Mouse (Mus musculus) cerebellum, postnatal 25 days (tissue): Measurements from ENCODE around the gene Dcp1b.

Experiments
- DNase-seq, 2 experiments: peaks; one replicate each; pipeline ENCODE4 v3.0.0; 2021; ENCODE audit warnings: mixed read lengths in 2 of 2

Gene Dcp1b

GRCm38 (mm10) chr6:119235441-119235840 lies 60.4 kb downstream of the Dcp1b start:
- no peak for DNase-seq

DNA sequence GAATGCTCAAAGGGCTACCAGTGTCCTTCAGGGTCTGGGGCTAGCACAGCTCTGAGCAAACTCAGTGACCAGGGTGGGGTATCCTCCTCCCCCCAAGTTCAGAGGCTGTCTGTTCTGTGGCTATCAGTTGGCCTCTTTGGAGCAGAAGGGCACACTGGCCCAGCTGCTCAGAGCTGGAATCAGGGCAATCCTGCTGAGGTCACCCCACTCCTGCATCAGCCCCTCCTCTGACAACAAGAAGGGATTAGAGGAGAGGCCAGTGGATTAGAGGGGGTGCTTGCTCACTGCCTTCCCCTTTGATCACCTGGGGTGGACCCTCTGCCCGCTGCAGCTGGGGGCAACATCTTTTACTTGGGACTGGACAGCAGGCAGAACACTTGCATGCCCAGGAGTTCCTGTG lies 61.2 kb downstream of the Dcp1b start, which contains the start of gene Cacna2d4:
Gene Cacna2d4 (plus strand): TSS at position 286 of the 400 bp plus-strand sequence.
- no peak for DNase-seq

DNA sequence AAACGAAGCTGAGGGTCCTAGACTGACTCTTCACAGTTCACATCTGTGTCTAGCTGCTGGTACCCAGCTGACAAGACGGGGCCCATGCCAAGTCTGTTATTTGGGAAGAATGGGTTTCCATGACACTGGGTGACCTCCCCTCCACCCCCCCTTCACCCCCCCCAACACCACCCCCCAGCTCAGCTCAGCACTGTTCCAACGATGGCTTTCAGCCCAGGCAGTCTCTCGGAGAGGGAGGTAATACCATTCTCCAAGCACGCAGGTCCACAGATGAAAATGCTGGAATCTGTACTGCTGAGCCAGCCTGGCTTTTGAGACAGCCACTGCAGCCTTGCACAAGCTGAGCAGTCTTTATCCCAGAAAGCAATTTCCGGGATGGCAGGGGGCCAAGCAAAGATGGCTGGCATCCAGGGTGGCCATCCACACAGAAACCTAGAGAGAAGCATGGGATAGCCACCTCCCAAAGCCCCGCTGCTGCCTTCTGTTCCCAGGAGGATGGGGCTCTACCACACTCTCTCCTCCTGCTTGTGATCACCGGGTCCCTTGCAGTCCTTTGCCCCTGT lies 62.5 kb downstream of the Dcp1b start:
- DNase-seq, result peak; percentile 93

DNA sequence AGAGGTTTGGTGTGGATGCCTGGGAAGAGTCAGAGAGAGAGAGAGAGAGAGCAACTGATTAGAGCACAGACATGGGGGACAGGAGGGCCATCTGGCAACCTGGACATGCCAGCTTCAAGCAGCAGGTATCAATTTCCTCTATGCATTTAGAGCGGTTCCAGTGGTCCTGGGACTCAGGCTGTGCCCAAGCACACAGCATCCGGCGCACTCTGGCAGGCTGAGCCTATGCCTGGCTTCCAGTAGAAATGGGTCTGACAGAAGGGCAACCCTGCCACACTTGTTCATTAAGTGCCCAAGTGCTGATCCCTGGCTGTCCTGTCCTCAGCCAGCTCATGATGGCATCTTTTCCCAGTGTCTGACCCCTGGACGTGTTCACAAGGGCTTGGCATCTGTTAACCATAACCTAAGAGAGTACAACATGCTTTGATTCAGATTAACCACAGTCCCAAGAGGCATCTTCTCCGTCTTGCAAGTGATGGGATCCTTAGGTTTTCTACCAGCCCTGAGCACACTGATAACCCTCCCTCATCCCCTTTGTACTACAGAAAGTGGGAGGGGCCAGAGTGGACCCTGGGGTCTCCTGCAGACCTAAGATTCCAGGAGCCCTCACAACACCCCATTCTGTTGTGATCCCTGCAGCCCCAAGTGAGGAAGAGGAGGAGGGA lies 64.4 kb downstream of the Dcp1b start:
- DNase-seq, result peak in 1 of 2 experiments; percentile 43

GRCm38 (mm10) chr6:119240256-119240655 lies 65.2 kb downstream of the Dcp1b start:
- no peak for DNase-seq

DNA sequence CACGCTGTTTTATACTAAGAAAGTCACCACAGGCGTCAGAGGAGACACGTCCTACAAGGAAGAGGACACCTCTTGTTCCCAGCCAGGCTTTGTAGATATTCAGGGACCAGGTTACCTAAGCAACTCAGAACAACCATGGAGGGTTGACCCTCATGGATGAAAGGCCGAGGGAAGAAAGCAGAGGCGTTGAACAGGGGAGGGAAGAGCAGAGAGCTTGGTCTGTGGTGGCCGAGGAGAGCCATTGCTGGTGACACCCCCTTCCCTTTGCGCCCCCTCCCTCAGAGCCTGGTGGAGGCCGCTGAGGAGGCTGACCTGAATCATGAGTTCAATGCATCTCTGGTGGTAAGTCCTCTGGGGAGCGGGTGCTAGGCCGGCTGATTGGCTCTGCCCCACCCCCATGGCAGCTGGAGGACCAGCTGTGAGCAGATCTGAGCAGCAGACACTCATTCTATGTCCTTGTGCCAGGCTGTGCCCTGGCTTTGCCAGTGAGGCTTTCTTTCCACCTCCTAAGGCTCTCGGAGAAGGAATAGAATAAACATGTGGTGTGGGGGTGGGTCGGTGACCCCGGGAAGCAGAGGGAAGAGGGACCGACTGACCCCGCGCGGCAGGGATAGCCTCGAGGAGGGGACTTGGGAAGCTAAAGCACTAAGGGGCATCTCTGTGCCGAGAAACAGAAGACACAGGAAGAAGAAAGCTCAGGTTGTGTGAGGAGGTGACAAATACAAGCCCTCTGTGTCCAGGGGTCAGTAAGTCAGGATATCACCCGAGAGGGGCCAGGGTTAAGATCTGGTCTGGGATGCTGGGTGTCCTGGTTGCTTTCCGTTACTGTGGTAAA lies 66.0 kb downstream of the Dcp1b start:
- DNase-seq, result no peak

- no peak for DNase-seq
These were observed 71.0 kb downstream of the Dcp1b start for GRCm38 (mm10) chr6:119246082-119246481.

- no peak for DNase-seq
These were observed 73.5 kb downstream of the Dcp1b start for GRCm38 (mm10) chr6:119248578-119248977.

DNA sequence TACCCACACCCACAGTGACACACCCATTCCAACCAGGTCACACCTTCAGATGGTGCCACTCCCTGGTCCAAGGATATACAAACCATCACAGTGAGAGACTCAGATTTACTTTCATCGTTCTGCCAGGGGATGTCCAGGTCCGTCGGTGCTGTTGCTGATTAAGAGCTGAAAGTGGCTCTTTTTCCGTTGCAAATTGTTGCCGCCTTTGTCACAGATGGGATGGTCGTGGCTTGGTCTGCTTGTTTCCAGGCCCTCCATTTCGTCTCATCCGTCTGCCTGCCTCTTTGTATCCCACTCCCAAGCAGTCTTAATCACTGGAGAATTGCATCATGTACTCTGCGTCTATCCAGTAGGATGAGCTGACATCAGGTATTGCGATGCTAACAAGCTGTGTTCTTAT lies 74.7 kb downstream of the Dcp1b start:
- DNase-seq, result no peak

DNA sequence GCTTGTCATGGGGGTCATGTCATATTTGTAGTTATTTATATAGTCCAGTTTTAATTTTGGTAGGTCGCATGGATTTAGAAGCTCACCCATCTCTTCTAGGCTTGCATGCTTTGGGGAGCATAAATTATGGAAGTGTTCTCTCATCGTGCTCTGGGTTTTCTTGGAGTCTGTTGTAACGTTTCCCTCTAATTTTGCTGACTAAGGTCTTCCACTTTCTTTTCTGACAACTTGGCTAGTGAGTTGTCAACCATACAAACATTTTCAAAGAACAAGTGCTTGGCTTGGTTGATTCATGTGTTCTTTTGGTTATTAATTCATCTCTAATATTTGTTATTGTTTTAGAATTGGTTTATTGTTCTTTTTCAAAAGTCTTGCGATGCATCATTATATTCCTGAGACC lies 76.7 kb downstream of the Dcp1b start:
- DNase-seq, result no peak
